Mouse (Mus musculus) cortical plate, adult 2 months (tissue): ENCODE data around the gene Kiss1r.

ENCODE experiments used
- CTCF ChIP-seq: fragments of 200-500 bp; IDR thresholded peaks from 2 replicates; pipeline ENCODE4 v1.5.1; 2011; ENCODE audit warnings: mild to moderate bottlenecking, control low read depth, low read length; ENCODE audit not compliant: insufficient read depth; ENCODE audit errors: extremely low read depth
- POLR2A ChIP-seq: fragments of 200-500 bp; IDR thresholded peaks from 2 replicates; pipeline ENCODE4 v1.6.1; 2011; ENCODE audit warnings: mild to moderate bottlenecking, low read length, control low read depth; ENCODE audit not compliant: insufficient read depth; ENCODE audit errors: extremely low read depth

- TF ChIP-seq POLR2A (no peak), CTCF (no peak)
These were observed 54.4 kb downstream of the Kiss1r start for GRCm38 (mm10) chr10:79971183-79971497.
